Mouse (Mus musculus): ENCODE results near the gene Atxn2.

Gene Atxn2

GRCm38 (mm10) chr5:121818401-121818800 is 107.3 kb downstream of the Atxn2 start:
- no peak for DNase-seq

- DNase-seq, result no peak
These were observed 107.7 kb downstream of the Atxn2 start for GRCm38 (mm10) chr5:121818862-121819261.

- DNase-seq, result no peak
These were observed 108.4 kb downstream of the Atxn2 start for GRCm38 (mm10) chr5:121819559-121819958.

- peak; percentile 59 for DNase-seq
These were observed 109.0 kb downstream of the Atxn2 start for GRCm38 (mm10) chr5:121820161-121820560.

GRCm38 (mm10) chr5:121820657-121821056 is 109.5 kb downstream of the Atxn2 start:
- no peak for DNase-seq

- no peak for DNase-seq
These were observed 110.0 kb downstream of the Atxn2 start for GRCm38 (mm10) chr5:121821116-121821515.

- DNase-seq, result no peak
These were observed 110.4 kb downstream of the Atxn2 start for GRCm38 (mm10) chr5:121821552-121821951.

GRCm38 (mm10) chr5:121822786-121823505 is 111.8 kb downstream of the Atxn2 start:
- DNase-seq, result no peak

- no peak for DNase-seq
These were observed 112.5 kb downstream of the Atxn2 start for GRCm38 (mm10) chr5:121823668-121824067.

GRCm38 (mm10) chr5:121824121-121824520 is 113.0 kb downstream of the Atxn2 start:
- peak; percentile 68 for DNase-seq

- no peak for DNase-seq
These were observed 114.5 kb downstream of the Atxn2 start for GRCm38 (mm10) chr5:121825606-121826005.

GRCm38 (mm10) chr5:121827876-121828275 is 116.7 kb downstream of the Atxn2 start:
- DNase-seq, result no peak

- no peak for DNase-seq
These were observed 117.6 kb downstream of the Atxn2 start for GRCm38 (mm10) chr5:121828491-121829432.

- no peak for DNase-seq
These were observed 120.0 kb downstream of the Atxn2 start for GRCm38 (mm10) chr5:121831002-121831601.

GRCm38 (mm10) chr5:121832376-121833155 is 121.4 kb downstream of the Atxn2 start:
- DNase-seq, result peak; percentile 45

- DNase-seq, result no peak
These were observed 122.0 kb downstream of the Atxn2 start for GRCm38 (mm10) chr5:121833159-121833558.

GRCm38 (mm10) chr5:121833572-121834240 is 122.6 kb downstream of the Atxn2 start:
- peak; percentile 84 for DNase-seq

- no peak for DNase-seq
These were observed 123.1 kb downstream of the Atxn2 start for GRCm38 (mm10) chr5:121834241-121834606.

GRCm38 (mm10) chr5:121834991-121835747 is 124.0 kb downstream of the Atxn2 start:
- peak; percentile 56 for DNase-seq

GRCm38 (mm10) chr5:121835949-121836691 is 125.0 kb downstream of the Atxn2 start:
- peak; percentile 79 for DNase-seq

Data from lung, postnatal 36 days (tissue).